Mouse (Mus musculus): ENCODE data around the gene Tmem182.

DNA sequence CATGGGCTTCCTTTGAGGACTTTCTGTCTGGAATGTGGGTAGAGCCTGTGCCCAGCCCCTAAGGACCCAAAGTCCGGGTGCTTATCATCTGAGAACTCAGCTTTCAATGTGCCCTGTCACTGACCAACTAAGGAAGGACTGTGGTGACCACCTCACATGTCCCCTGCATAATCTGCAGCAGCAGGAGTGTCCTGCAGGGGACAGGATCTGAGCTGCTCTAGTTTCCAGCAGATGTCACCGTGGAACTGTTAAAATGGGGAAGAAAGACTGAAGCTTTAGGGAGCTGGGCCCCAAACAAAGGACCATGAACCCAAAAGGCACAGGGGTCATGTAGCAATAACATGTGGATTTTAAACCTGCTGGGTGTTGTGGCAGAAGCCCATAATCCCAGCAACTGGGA is 75.1 kb downstream of the Tmem182 start:
- TF ChIP-seq MAX (IDR thresholded peaks at IDR 0.05): no peak
- TF ChIP-seq CTCF (IDR thresholded peaks at IDR 0.05; ENCODE audit: control insufficient read depth, insufficient read depth, insufficient read length): no peak
- no peak for TF ChIP-seq USF1 (IDR thresholded peaks at IDR 0.05; ENCODE audit: low read depth)
- no peak for TF ChIP-seq FOSL1 (IDR thresholded peaks at IDR 0.05; ENCODE audit: insufficient read depth, low read length, poor library complexity, severe bottlenecking)
- no peak for TF ChIP-seq MYOG (IDR thresholded peaks at IDR 0.05; ENCODE audit: control insufficient read depth, extremely low read depth, insufficient read length)
